Mouse (Mus musculus) heart, embryonic 16.5 days (tissue): ENCODE measurements at regions not wholly inside any gene's neighbourhood (a gene's known extent, or its start where the extent isn't known, plus 50 kb on each side); places are given as distances from the start of the nearest gene placed in this dataset.

Experiments used
- ATAC-seq: fragments of 200-750 bp; cut with Nextera tagmentation; replicated peaks from 2 replicates; pipeline ENCODE4 v1.8.0; 2017; ENCODE audit warnings: moderate number of reproducible peaks; ENCODE audit not compliant: insufficient read depth, low FRiP score; ENCODE audit errors: extremely low read depth
- H3K27ac ChIP-seq: fragments of 300-500 bp; sonication (generic); 2 replicates; pipeline ENCODE4 v1.5.1; 2014; ENCODE audit warnings: mild to moderate bottlenecking, low read length, control low read depth, moderate library complexity
- H3K27me3 ChIP-seq: fragments of 300-500 bp; sonication (generic); 2 replicates; pipeline ENCODE4 v1.6.1; 2014; ENCODE audit warnings: low read length, mixed read lengths; ENCODE audit not compliant: control insufficient read depth, insufficient read depth
- H3K36me3 ChIP-seq: fragments of 300-500 bp; sonication (generic); 2 replicates; pipeline ENCODE4 v1.6.1; 2014; ENCODE audit not compliant: control insufficient read depth, insufficient read depth
- H3K4me1 ChIP-seq: fragments of 300-500 bp; sonication (generic); 2 replicates; pipeline ENCODE4 v1.6.1; 2014; ENCODE audit warnings: low read length, mixed read lengths; ENCODE audit not compliant: control insufficient read depth, insufficient read depth
- H3K4me2 ChIP-seq: fragments of 300-500 bp; sonication (generic); 2 replicates; pipeline ENCODE4 v1.6.1; 2014; ENCODE audit warnings: low read depth, mild to moderate bottlenecking, control low read depth, low read length
- H3K4me3 ChIP-seq: fragments of 300-500 bp; sonication (generic); 2 replicates; pipeline ENCODE4 v1.5.1; 2014; ENCODE audit warnings: mild to moderate bottlenecking, control low read depth, low read length
- H3K9ac ChIP-seq: fragments of 300-500 bp; sonication (generic); 2 replicates; pipeline ENCODE4 v1.6.1; 2014; ENCODE audit warnings: low read length, control low read depth
- H3K9me3 ChIP-seq: fragments of 300-500 bp; sonication (generic); replicated peaks from 2 replicates; pipeline ENCODE4 v1.6.1; 2016; ENCODE audit warnings: low read length; ENCODE audit not compliant: control insufficient read depth
- WGBS: fragments of 180-500 bp; shearing (Covaris S2); extraction: QIAGEN DNeasy Blood & Tissue Kit; methylation state at CpG from one replicate; pipeline ENCODE4 v1.1.7; 2014; 5-methylcytosine and 5-hydroxymethylcytosine counted together

DNA sequence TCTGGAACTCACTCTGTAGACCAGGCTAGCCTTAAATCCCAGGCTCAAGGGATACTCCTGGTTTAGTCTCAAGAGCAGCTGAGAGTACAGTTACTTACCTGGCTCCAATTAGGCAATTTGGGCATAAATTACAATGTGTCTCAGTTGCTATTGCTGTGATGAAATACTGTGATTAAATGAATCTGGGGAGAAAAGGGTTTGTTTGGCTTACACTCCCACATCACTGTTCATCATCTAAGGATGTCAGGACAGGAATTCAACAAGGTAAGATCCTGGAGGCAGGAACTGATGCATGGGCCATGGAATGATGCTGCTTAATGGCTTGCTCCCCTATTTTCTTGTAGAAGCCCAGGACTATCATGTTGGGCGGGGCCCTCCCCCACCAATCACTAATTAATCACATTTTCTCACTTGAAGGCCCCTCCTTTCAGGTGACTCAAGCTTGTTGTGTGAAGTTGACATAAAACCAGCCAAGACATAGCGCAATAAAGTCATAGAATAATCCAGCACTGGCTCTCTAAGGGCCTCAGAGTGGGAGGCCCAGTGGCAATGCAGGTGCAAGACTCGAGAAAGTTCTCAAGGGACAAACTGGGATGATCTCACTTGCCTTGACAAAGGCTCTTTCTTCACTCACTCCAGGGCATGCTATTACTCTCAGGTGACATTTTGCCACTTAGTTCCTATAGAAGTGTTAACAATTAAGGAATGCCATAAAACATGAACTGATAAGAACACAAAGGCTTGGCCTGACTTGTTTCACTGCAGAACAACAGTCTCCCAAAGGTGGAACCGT, 85.4 kb upstream of the Barx2 start:
- no peak for ATAC-seq
- WGBS = 75% methylated on average over 4 of the region's 4 CpGs

DNA sequence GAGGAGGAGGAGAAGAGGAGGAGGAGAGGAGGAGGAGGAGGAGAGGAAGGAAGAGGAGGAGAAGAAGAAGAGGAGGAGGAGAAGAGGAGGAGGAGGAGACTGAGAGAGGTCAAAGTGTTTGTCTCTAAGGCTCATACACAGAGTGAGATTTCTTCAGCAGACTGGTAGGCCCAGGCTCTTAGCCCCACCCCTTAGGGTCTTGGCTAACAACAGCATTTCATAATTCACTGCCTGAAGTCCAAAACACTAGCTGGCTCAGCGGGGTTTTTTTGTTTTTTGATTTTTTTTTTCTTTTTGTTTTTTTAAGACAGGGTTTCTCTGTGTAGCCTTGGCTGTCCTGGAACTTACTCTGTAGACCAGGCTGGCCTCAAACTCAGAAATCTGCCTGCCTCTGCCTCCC, 86.5 kb upstream of the Barx2 start:
- no peaks in the 10 kb centered on the region for H3K36me3 ChIP-seq
- no peak overlapping the region for H3K4me2 ChIP-seq
- no peak overlapping the region for H3K27ac ChIP-seq
- no peaks in the 10 kb centered on the region for H3K27me3 ChIP-seq
- no peak for ATAC-seq
- no peak overlapping the region for H3K9ac ChIP-seq
- no peak overlapping the region for H3K4me3 ChIP-seq
- 75% methylated on average over 1 of the region's 1 CpGs for WGBS
- no peaks in the 10 kb centered on the region for H3K9me3 ChIP-seq
- H3K4me1 ChIP-seq = peaks cover 26% of the 10 kb centered on the region

More for the DNA sequence above, 85.4 kb upstream of the Barx2 start:
- Histone ChIP-seq H3K36me3 (no peaks in the 10 kb centered on the region), H3K4me3 (no peak overlapping the region), H3K4me2 (no peak overlapping the region), H3K27ac (peak overlapping the region; percentile 92; the same call in 1 of the 2 replicates), H3K9me3 (no peaks in the 10 kb centered on the region), H3K27me3 (no peaks in the 10 kb centered on the region), H3K9ac (no peak overlapping the region), H3K4me1 (peaks cover 26% of the 10 kb centered on the region)

DNA sequence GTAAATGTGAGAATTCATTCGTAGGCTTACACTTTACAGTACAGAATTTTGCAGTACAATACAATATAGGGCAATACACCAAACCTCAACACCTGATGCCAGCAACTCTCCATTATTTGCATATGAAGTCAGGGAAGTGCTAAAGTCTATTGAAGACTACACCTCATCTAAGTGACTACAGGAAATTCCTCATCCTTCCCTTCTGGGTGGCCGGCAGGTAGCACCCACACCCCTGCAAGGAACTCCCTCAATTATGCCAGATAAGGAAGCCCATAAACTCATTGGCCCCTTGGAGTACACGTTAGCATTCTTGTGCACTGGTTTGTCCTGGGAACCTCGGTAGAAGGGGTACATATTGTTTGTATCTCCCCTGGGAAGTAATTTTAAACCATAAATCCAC, 89.7 kb upstream of the Barx2 start:
- ATAC-seq = no peak
- Histone ChIP-seq H3K9me3 (no peaks in the 10 kb centered on the region), H3K27ac (no peak overlapping the region), H3K4me2 (no peak overlapping the region), H3K4me1 (peaks cover 6% of the 10 kb centered on the region), H3K27me3 (no peaks in the 10 kb centered on the region), H3K9ac (no peak overlapping the region), H3K4me3 (no peak overlapping the region), H3K36me3 (no peaks in the 10 kb centered on the region)
- 69% methylated on average over 4 of the region's 4 CpGs for WGBS

DNA sequence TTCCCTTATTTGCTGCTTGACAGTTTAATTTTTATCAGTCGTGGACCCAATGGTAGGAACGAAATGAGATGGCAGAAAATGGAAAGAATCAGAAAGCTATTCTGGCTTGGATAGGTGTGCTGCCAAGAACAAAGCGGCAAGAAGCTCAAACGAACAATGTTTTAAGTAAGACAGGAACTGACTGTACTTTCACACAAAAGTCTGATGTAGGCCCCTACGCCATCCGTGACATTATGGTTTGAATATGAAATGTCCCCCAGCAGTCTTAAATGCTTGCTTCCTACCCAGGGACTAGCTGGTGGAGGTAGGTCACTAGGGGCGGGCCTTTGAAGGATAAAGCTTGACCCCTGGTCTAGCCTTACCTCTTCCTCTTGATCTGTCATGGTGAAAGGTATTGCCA, 90.5 kb upstream of the Barx2 start:
- Histone ChIP-seq H3K9me3 (no peaks in the 10 kb centered on the region), H3K27ac (no peak overlapping the region), H3K27me3 (no peaks in the 10 kb centered on the region), H3K4me2 (no peak overlapping the region), H3K9ac (no peak overlapping the region), H3K4me1 (peaks cover 3% of the 10 kb centered on the region; the same call in 1 of the 2 replicates), H3K4me3 (no peak overlapping the region), H3K36me3 (no peaks in the 10 kb centered on the region)
- no peak for ATAC-seq
- 89% methylated on average over 7 of the region's 7 CpGs for WGBS

DNA sequence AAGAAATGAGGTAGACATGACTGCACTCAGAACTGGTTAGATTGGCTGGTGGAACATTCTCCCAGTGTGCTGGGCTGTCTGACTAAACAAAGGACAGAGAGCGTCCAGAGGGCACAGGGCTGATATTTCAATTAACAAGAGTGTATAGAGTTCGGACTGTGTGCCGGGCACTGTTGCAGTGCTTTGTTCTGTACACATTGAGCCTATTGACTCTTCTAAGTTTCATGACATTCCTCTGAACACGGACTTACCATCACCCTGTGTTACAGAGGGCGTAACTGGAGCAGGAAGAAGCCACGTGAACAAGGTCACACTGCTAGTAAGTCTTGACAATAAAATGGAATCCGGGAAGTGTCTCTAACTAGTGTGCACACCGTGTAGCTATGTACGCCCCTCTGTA, 92.1 kb upstream of the Barx2 start:
- WGBS = 79% methylated on average over 9 of the region's 9 CpGs

DNA sequence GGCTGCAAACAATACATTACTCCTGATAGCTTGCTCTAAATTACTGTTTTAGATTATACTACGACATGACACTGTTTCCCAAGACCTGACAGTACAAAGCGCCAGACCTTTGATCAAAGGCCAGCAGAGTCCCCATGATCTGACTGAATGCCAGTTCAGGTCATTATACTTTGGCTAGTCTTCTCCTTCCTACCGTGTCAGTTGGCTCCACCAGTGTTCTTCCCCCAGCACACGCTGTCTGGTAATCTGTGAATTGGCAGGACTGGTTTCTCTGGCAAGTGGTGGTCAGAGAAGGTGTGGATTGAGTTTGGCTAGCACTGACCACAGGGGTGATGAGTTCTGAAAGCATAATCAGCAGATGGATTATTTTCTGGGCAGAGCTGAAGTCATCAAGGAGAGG, 93.1 kb upstream of the Barx2 start:
- ATAC-seq = no peak
- no peaks in the 10 kb centered on the region for H3K9me3 ChIP-seq
- 45% methylated on average over 4 of the region's 4 CpGs for WGBS

More for the DNA sequence above, 92.1 kb upstream of the Barx2 start:
- Histone ChIP-seq H3K4me3 (no peak overlapping the region), H3K9me3 (no peaks in the 10 kb centered on the region), H3K4me1 (peaks cover 3% of the 10 kb centered on the region; the same call in 1 of the 2 replicates), H3K27ac (no peak overlapping the region), H3K9ac (no peak overlapping the region), H3K4me2 (no peak overlapping the region), H3K27me3 (no peaks in the 10 kb centered on the region), H3K36me3 (no peaks in the 10 kb centered on the region)
- no peak for ATAC-seq

DNA sequence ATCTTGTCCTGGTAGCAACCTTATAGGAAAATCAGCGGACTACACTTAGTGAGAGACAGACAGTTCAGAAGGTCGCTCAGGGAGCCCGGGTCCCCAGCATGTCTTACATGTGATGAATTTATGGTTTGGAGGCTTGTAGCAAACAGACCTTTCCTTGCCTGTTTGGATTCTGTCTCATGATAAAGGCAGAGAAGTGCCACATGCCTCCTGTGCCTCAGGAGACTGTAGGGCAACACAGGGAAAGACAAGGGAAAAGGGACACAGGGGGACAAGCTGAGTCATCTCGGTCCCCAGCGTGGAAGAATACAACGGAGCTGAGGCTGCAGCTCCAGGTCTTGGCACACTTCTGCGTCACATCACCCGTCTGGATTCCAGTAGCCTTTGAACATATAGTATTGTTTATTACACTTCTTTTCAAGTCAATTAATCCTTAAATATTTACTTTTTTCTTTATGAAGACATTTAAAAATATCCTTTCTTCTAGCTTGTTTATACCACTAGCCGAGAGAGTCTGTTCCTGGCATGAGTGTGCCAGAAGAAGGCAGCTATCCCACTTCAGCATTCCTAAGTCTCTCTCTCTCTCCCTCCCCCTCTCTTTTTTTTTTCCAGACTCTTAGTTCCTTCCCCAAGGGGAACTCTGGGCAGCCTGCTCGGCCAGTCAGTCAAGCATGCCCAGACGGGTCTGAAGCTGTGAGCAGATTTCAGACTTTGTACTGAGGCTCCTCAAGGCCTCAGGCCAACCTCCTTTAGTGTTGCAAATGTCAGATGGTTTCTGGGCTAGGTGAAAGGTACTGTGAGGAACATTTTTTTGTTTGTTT, 97.9 kb upstream of the Barx2 start:
- WGBS = 45% methylated on average over 11 of the region's 11 CpGs
- no peak for ATAC-seq

More for the DNA sequence above, 93.1 kb upstream of the Barx2 start:
- Histone ChIP-seq H3K36me3 (no peaks in the 10 kb centered on the region), H3K27me3 (no peaks in the 10 kb centered on the region), H3K4me1 (peaks cover 3% of the 10 kb centered on the region; the same call in 1 of the 2 replicates), H3K4me2 (no peak overlapping the region), H3K27ac (no peak overlapping the region), H3K4me3 (no peak overlapping the region), H3K9ac (no peak overlapping the region)

DNA sequence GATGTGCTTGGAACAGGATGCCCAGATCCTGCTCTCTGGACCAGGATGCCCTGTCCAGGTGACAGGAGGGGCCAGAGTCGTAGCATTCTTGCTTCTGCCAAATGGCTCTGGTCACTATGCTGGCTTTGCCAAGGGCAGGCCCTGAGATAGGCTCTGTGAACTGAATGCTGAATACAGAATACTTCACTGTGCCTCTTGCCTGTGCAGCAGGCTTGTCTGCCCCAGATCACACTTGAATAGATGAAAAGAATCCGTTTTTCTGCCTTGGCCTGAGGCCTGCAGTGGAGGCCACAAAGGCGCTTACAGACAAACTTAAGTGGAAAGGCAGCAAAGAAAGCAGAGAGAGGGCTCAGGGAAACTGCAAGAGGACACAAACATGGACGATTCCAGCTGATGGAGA, 99.7 kb upstream of the Arhgap32 start:
- Histone ChIP-seq H3K4me2 (no peak overlapping the region), H3K4me1 (peaks cover 13% of the 10 kb centered on the region), H3K9me3 (peaks cover 2% of the 10 kb centered on the region; the same call in 1 of the 2 replicates), H3K4me3 (no peak overlapping the region), H3K9ac (no peak overlapping the region), H3K36me3 (no peaks in the 10 kb centered on the region), H3K27me3 (no peaks in the 10 kb centered on the region), H3K27ac (peak overlapping the region; percentile 14; the same call in 1 of the 2 replicates)
- 48% methylated on average over 4 of the region's 4 CpGs for WGBS
- ATAC-seq = no peak

More for the DNA sequence above, 97.9 kb upstream of the Barx2 start:
- no peaks in the 10 kb centered on the region for H3K36me3 ChIP-seq
- peaks cover 3% of the 10 kb centered on the region; the same call in 1 of the 2 replicates for H3K4me1 ChIP-seq
- H3K9me3 ChIP-seq = peaks cover 2% of the 10 kb centered on the region; the same call in 1 of the 2 replicates
- no peak overlapping the region for H3K4me3 ChIP-seq
- H3K4me2 ChIP-seq = no peak overlapping the region
- H3K9ac ChIP-seq = no peak overlapping the region
- no peak overlapping the region for H3K27ac ChIP-seq
- H3K27me3 ChIP-seq = no peaks in the 10 kb centered on the region

DNA sequence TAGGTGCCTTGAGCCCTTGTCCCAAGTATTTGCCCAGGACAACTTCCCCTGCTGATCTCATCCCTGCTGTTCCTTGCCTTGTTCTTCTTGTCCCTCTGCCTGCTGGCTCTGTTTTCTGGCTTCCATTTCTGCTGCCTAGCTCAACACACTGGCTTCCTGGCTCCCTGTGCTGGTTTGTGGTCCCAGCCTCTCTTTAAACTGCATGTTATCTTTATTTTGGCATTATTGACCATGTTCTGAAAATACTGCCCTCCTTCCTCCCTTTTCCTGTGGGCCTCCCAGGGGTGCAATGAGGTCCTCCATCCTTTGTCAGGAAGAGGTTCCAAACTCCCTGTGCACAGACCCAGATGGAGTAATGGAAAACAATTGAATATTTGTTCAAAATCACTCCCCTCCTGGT, 97.9 kb upstream of the Arhgap32 start:
- Histone ChIP-seq H3K36me3 (no peaks in the 10 kb centered on the region), H3K9me3 (peaks cover 2% of the 10 kb centered on the region; the same call in 1 of the 2 replicates), H3K27me3 (no peaks in the 10 kb centered on the region), H3K9ac (no peak overlapping the region), H3K4me2 (no peak overlapping the region), H3K27ac (peak overlapping the region; percentile 27; the same call in 1 of the 2 replicates), H3K4me3 (no peak overlapping the region), H3K4me1 (peaks cover 17% of the 10 kb centered on the region)
- peak; percentile 42; the same call in 1 of the 2 replicates for ATAC-seq
